Mouse (Mus musculus) splenic B cell, adult 2 months (primary cell): ENCODE results near the gene Zfyve21.
A peak's percentile ranks its signal among the peaks of the same experiment; 100 is the strongest.

Experiments
- DNase-seq: peaks from one replicate; pipeline ENCODE4 v3.0.0-alpha.2; 2011; ENCODE audit warnings: low read depth, low spot score
- H3K27me3 ChIP-seq: 2 replicates; pipeline ENCODE4 v1.6.1; 2012; ENCODE audit warnings: mild to moderate bottlenecking, low read length, moderate library complexity, mixed read lengths; ENCODE audit not compliant: control insufficient read depth, poor library complexity, insufficient read depth, severe bottlenecking
- H3K36me3 ChIP-seq: 2 replicates; pipeline ENCODE4 v1.6.1; 2012; ENCODE audit warnings: mild to moderate bottlenecking, low read length, moderate library complexity, mixed read lengths; ENCODE audit not compliant: control insufficient read depth, poor library complexity, insufficient read depth, severe bottlenecking

Zfyve21 gene

DNA sequence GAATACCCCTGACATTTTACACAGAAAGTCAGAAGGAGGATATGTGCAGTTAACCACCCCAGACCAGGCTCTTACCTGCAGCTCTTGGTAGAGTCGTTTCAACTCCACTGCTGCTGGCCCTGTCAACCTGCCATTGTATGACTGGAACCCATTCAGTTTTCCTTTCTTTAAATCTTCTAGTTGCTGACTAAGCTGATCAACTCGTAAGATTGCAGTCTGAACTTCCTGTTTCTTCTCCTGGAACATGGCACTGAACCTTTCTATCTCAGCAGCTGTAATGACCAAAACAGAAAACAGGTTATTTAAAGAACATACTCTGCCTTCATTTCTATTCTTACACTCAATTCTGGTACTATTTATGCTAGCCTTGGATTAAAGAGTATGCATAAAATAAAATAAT is 29.5 kb downstream of the Zfyve21 start:
- no peaks in the 10 kb centered on the region for H3K27me3 ChIP-seq
- no peak for DNase-seq
- H3K36me3 ChIP-seq = peaks cover 12% of the 10 kb centered on the region

DNA sequence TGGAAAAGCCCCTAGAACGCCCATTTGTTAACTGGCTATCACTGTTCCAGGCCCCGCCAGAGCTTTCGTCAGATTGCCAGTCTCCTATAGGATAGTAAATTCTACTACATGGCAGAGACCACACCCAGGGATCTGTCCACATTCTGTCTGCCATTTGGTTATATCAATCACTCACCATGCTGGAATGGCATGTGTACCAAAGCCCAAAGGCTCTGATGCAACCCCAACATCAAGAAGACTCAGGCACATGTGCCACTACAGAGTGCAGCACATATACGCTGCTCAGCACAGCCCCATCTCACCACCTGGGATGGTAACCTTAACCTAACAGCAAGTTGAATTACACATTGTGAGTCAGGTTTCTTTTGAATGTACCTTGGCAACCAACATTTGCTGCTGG is 32.0 kb downstream of the Zfyve21 start:
- Histone ChIP-seq H3K36me3 (peaks cover 8% of the 10 kb centered on the region), H3K27me3 (no peaks in the 10 kb centered on the region)
- no peak for DNase-seq

DNA sequence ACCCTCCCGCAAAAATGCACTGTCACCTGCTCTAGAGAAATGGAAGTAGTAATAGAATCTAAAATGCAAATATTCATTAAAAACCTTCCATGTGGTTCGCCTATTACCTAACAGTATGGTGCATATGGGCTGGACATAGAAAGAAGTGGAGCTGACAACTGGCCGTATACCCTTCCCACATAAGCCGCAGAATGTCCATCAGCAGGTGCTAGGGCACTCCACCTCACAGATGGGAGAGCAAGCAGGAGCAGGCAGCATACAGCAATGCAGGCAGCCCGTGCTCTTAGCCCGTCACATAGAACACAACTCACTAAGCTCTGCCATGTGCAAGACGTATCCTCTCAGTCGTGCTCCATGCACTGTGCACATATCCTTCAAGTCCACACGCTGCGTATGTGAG is 32.8 kb downstream of the Zfyve21 start:
- no peaks in the 10 kb centered on the region for H3K27me3 ChIP-seq
- peaks cover 8% of the 10 kb centered on the region for H3K36me3 ChIP-seq
- no peak for DNase-seq

DNA sequence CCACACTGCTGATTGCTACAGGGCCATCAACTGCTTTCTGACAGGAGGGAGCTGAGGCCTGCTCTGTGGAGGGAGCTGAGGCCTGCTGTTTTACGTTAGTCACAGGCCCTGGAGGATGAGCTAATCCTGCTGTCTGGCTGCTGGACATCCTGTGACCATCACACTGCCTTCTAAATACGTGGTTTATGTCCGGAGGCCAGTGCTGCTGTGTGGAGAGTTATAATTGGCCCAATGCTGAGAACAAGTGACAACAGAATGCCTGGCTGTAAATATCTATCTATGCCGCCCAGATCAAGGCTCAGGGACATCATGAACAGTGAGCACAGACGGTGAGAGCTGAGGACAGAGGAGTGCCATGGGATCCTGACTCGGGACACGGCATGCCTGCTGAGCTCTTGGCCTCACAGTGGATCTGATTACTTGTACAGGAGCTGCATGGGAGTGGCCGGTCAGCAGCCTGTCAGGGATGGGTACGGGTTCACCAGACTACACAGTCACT is 34.4 kb downstream of the Zfyve21 start:
- no peaks in the 10 kb centered on the region for H3K27me3 ChIP-seq
- no peak for DNase-seq
- peaks cover 4% of the 10 kb centered on the region for H3K36me3 ChIP-seq

DNA sequence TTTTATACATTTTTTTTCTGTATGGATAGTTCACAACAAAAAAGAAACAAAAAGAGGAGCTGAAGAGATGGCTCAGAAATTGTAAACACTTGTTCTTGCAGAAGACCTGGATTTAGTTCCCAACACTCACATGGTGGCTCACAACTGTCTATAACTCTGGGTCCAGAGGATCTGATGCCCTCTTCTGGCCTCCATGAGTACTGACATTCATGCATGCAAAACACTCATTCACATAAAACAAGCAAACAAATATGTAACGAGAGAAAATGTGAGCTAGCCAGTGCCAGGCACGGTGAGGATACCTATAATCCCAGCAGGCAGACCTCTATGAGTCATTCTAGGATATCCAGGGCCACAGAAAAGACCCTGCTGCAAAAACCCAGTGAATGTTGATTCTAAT is 37.3 kb downstream of the Zfyve21 start:
- no peaks in the 10 kb centered on the region for H3K27me3 ChIP-seq
- DNase-seq = peak; percentile 42
- no peaks in the 10 kb centered on the region; the same call in 1 of the 2 replicates for H3K36me3 ChIP-seq

DNA sequence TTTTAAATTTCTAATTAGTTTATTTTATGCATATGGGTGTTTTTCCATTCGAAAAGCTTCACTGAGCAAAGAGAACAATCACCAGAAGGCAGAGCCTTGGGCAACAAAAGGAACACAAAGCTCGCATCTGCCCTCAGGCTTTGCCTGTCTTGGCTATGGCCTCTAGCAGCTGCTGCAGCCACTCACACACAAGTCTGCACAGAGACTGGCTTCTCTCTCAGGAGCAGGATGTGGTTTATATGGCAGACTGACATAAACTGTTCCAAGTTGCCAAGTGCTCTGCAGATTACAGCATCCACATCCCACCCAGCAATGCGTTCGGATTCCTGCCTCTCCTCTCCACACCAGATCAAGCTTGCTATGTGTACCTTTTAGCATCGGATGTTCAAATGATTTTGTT is 37.8 kb downstream of the Zfyve21 start:
- no peaks in the 10 kb centered on the region; the same call in 1 of the 2 replicates for H3K36me3 ChIP-seq
- no peaks in the 10 kb centered on the region for H3K27me3 ChIP-seq
- no peak for DNase-seq

DNA sequence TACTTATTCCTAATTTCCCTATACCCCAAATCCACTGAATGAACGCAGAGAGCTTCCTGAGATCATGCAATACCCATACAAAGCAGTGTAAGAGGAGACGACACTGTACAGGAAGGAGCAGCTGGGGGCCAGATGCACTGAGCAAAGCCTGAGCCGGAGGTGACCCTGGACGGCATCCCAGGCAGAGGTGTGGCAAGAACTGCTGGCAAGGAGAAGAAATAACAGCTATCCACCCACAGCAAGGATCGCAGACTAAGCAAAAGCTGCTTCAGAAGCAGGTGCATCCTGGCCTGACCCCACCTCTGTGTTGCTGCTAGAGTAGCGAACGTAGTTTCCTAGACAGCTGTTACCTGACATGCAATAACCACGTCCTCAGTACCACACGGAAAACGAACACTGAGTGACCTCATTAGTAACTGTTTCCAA is 39.1 kb downstream of the Zfyve21 start:
- DNase-seq = no peak

DNA sequence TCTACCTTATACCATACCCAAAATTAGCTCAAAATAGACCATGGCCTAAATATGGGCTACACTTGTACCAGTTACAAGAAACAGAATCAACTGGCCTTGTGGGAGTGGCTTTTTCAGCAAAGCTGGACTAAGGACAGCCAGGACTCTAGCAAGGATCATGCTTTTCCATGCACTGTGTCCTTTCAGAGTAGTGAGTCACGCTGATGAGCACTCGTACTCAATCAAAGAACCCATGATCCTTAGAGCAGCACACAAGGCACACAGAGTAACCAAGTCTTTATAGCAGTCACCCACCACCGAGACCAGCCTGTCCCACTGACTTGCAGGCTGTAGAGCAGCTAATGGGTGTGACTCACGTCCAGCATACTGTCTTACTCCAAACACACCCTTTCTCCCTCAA is 39.6 kb downstream of the Zfyve21 start:
- H3K27me3 ChIP-seq = no peaks in the 10 kb centered on the region
- no peaks in the 10 kb centered on the region; the same call in 1 of the 2 replicates for H3K36me3 ChIP-seq
- no peak for DNase-seq

More for the DNA sequence above, 39.1 kb downstream of the Zfyve21 start:
- no peaks in the 10 kb centered on the region for H3K27me3 ChIP-seq
- H3K36me3 ChIP-seq = no peaks in the 10 kb centered on the region; the same call in 1 of the 2 replicates

DNA sequence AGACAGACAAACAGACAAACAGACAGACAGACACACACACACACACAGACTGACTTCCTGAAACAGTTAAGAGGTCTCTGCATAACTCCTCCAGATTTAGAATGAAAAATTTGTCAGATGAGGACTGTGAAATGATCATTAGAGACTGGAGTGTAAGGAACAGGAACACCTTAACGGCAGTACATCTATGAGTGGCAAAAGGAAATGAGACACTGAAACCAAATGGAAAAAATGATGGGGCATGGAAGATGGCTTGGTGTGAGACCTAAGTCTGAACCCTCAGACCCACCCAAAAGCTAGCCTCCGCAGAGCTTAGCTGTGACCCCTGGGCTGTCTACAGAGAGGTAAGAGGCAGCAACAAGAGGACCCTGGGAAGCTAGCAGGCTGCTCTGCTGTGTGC is 41.5 kb downstream of the Zfyve21 start:
- DNase-seq = no peak
- peaks cover 2% of the 10 kb centered on the region; the same call in 1 of the 2 replicates for H3K36me3 ChIP-seq
- H3K27me3 ChIP-seq = no peaks in the 10 kb centered on the region

DNA sequence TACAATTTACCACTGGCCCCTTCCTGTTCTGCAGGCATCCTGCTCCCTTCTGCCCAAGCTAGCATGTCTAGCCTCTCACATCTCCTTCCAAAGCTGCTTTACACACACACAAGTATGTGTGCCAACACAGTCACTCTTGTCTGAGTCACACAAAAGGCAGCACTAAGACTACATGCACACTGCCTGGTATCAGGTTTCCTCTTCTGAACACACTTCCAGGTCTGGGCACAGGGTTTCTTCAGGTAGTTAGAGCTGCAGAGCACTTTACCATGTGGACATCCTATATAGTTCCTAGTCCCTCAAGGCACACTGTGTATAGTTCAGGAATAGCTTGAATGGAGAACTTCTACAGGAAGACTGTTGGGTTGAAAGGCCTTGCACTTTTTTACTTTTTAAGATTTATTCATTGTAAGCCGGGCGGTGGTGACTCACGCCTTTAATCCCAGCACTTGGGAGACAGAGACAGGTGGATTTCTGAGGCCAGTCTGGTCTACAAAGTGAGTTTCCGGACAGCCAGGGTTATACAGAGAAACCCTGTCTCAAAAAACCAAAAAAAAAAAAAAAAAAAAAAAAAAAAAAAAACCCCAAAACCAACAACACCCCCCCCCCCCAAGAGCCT is 50.3 kb downstream of the Zfyve21 start:
- no peak for DNase-seq
- H3K36me3 ChIP-seq = peaks cover 11% of the 10 kb centered on the region
- no peaks in the 10 kb centered on the region for H3K27me3 ChIP-seq

DNA sequence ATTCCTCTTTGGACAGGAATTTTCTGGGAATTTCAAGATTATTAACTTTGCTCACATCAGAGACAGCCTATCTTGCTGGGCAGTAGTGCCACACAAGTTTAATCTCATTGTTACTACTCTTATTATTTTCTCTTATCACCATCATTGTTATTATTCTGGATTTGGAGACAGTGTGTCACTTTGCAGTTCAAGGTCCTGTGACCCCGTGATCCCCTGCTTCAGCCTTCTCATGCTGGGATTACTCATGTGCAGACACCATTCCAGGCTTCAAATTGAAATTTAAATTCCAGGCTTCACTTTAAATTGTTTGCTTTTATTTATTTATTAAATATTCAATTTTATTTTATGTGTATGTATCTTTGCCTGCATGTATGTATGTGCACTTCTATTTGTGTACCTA is 55.8 kb downstream of the Zfyve21 start:
- H3K27me3 ChIP-seq = no peaks in the 10 kb centered on the region
- peaks cover 8% of the 10 kb centered on the region; the same call in 1 of the 2 replicates for H3K36me3 ChIP-seq
- no peak for DNase-seq

DNA sequence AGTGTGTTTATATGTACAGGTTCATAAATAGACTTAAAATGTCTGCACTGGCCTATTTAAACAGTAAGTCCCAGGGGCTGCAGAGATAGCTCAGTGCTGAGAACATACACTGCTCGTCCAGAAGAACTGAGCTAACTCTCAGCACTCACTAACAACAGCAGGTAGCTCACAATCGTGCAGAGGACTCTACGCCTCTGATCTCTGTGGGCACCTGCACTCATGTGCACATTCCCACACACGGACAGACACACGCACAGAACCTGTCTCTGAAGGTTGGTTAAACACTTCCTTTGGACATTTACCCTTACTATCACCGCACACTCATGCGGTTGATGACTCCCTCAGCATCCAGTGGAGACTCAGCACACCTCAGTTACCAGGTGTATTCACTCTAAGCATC is 56.8 kb downstream of the Zfyve21 start:
- H3K27me3 ChIP-seq = no peaks in the 10 kb centered on the region
- DNase-seq = no peak
- H3K36me3 ChIP-seq = peaks cover 5% of the 10 kb centered on the region; the same call in 1 of the 2 replicates

DNA sequence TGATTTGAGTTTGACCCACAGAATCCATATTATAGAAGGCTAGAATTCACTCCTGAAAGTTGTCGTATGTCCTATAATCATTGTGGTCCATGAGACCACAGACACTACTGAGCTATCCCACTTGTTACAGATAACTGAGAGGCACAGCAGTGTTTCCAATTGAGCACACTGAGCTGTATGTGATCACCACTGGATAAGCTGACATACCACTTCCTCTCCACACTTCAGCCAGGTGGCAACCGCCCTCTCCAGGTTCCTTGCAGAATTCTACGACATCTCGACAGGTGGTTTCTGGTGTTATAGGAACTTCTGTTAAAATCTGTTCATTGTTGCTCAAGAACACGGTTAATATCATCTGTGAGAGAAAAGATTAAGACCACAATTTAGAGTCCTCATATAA is 58.1 kb downstream of the Zfyve21 start:
- Histone ChIP-seq H3K36me3 (peaks cover 5% of the 10 kb centered on the region; the same call in 1 of the 2 replicates), H3K27me3 (no peaks in the 10 kb centered on the region)
- DNase-seq = no peak

DNA sequence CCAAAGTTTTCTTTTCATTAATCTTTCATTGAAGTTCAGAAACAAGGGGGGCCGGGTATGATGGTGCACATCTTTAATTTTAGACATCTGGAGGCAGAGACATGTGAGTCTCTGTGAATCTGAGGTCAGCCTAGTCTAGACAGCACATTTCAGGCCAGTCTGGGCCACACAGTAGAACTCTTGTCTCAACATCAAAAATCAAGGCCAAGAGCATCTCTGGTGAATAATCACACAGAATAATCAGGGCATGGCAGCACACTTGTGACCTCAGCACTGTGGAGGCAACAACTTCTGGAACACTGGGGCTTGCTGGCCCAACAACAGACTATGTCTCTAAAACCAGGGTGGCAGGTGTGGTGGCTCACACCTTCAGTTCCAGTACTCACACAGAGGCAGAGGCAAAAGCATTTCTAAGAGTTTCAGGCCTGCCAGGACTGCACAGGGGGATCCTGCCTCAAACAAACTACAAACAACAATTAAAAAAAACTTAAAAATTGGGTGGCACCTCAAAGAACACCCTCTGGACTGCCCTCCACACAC is 60.7 kb downstream of the Zfyve21 start:
- no peak for DNase-seq
- Histone ChIP-seq H3K36me3 (peaks cover 7% of the 10 kb centered on the region; the same call in 1 of the 2 replicates), H3K27me3 (no peaks in the 10 kb centered on the region)

DNA sequence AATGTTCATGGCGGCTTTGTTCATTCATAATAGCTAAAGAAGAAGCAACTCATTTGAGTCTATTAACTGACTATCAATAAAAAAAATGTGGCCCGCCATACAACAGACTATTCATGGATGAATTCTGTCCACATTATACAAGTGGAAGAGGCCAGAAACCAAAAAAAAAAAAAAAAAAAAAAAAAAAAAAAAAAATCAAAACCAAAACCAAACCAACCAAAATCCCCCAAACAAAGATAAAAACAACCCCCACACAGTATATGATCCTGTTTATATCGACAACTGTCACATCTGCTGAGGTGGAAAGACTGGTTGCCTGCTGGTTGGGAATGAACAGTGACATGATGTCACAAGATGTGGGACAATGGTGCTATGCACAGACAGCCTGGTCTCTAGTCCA is 61.5 kb downstream of the Zfyve21 start:
- Histone ChIP-seq H3K36me3 (peaks cover 6% of the 10 kb centered on the region; the same call in 1 of the 2 replicates), H3K27me3 (no peaks in the 10 kb centered on the region)
- DNase-seq = no peak
